Mouse (Mus musculus) heart, adult 8-10 months (tissue): Measurements from ENCODE around the gene Macrod2. TPM values are rescaled to one million over a fixed set of nuclear protein-coding genes. Genes with fewer than 3 reads are reported as not detected.

ENCODE experiments used
- DNase-seq: peaks from one replicate; pipeline ENCODE4 v3.0.0; 2022; ENCODE audit warnings: low spot score
- total RNA-seq, 4 experiments: library from RNA; stranded (reverse); gene quantifications; 2 replicates each; pipeline ENCODE4 v1.2.4; 2022

Macrod2 gene
- total RNA-seq, 4 experiments from 2014 or later: 7.0 to 9.1 (median 8.7) TPM

- DNase-seq: no peak
Observed at GRCm38 (mm10) chr2:141202015-141202364, 806.9 kb downstream of the Macrod2 start.

GRCm38 (mm10) chr2:141211346-141211745 is 816.2 kb downstream of the Macrod2 start:
- DNase-seq: no peak

- no peak for DNase-seq
Observed at GRCm38 (mm10) chr2:141212291-141212690, 817.2 kb downstream of the Macrod2 start.

DNA sequence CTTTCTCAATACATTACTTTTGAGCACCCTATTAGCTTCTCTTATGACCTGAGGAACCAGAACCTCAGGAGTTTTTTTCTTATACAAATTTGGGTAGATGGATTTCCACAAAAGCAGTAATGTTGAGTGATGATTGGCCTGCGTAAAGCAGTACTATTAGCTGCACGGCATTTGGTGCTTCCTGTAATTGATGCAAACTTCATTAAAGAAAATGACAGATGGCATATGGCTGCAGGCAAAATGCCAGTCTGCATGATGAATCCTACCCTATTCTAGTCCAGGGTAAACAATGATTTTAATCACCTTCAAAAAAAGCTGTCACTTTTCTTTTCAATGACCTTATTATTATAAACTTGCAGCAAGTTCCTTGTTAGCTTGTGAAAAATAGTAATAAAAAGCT is 822.4 kb downstream of the Macrod2 start:
- DNase-seq: no peak

GRCm38 (mm10) chr2:141217925-141218324 is 822.8 kb downstream of the Macrod2 start:
- DNase-seq: no peak

- no peak for DNase-seq
Observed at GRCm38 (mm10) chr2:141228809-141229208, 833.7 kb downstream of the Macrod2 start.

DNA sequence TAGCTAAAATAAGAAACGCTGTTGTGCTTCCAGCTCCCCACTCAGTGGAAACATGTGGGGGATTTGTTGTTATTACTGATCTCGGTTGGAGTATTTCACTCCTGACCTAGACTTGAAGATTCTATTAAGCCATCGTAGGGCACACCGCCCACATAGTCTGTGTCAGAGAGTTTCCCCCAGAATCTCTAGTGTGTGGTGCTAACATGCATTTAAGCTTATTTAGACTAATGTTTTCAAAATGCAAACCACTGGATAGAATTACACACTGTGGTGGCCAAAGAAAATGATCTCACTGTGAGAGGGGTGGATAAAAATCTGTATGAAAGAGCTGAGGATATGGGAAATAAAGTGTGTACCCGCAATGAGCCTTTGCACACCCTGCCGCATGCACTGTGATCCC is 834.7 kb downstream of the Macrod2 start:
- DNase-seq: no peak

DNA sequence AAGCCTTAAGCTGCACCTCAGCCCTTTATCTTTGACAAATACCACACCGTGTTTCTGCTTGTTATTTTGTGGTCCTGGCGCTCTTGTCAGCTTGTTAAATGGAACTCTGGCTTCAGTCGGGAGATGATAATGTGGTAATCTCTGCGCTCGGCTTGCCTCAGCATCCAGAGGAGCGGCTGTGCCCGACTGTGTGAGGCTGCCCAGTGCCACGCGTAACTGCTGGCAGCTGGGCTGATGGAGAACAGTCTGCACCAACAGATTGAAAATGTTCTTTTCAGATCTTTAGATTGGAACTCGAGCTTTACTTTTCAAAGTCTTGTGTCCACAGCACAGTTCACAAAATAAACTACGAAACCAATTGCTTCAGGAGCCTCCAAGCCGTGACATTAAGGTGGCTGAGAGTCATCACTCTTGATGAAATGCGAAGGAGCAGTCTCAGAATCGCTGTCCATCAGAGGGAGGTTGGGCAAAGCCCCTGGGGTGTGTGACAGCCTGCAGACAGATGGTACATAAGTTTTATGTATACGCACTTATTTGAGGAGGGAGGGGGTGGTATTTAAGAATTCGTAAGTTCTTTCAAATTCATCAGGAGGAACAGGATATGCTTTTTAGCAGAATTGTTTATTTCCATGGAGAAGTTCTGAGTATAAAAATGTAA is 836.0 kb downstream of the Macrod2 start:
- DNase-seq: no peak

DNA sequence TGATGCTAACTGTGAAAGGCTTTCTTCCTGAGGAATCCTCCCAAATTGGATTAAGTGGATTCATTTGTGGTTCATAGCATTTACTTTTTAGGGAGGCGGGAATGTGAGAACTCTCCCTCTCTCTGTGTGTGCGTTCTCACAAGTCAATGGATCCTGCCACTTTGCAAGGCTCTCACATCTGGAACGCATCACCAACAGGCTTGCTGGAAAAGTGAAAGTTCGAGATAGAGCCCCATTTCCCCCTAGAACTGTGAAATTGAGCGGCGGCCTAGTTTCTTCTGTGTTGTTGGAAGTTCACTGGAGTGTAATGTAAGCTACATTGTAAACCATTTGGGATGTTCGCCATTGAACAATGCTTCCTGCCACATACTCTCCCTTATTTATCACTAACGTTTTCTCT is 839.2 kb downstream of the Macrod2 start:
- no peak for DNase-seq

DNA sequence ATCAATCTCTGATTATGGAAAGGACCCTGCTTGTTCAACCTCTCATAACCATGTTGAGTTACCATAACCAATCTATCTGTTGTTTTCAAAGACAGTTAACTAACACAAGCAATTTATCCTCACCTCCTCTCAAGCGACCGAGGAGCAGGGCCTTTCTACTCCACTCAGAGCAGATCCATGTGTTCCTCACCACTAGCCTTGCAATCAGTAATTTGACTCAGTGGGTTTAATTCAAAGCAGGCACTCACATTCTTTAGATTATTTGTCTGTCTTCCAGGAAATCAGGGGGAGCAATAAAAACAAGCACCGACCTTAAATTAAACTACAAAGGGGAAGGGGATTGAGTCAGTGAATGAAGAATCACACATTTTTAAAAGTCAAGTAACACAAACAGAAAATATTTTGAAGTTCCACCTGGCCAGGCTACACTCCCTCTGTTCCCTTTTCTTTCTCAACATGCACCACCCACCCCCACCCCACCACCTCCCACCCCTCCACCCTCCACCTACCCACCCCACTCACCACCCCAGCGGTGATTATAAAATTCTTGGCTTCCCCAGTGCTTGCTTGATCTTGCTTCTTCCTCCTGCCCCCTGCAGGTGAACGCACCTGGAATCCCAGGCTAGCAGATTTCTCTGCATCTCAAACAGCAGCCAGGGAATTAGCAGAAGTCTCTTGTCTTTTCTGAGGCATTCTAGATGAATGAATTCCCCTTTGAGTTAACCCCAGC is 839.8 kb downstream of the Macrod2 start:
- DNase-seq: no peak

- DNase-seq: no peak
Observed at GRCm38 (mm10) chr2:141247680-141248079, 852.6 kb downstream of the Macrod2 start.

GRCm38 (mm10) chr2:141264582-141264981 is 869.5 kb downstream of the Macrod2 start:
- no peak for DNase-seq

DNA sequence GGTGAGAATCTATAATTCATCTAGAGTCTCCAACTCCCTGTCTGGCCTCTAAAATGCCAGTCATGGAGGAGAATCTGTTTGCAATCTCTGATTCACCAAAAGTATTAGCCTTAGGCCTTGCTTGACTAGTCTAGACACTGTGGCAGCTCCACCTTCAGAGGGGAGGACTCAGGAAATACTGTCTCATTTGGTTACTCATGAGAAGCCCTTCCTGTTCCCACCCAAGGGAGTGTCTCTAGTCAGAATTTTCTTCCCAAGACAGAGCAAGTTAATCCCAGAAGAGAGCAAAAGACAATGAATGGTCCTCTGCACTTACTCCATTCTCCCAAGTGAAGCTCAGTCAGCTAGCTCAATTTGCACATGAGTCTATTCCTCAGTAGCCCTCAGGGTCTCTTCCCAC is 871.5 kb downstream of the Macrod2 start:
- DNase-seq: no peak

GRCm38 (mm10) chr2:141271541-141271940 is 876.4 kb downstream of the Macrod2 start:
- DNase-seq: no peak

DNA sequence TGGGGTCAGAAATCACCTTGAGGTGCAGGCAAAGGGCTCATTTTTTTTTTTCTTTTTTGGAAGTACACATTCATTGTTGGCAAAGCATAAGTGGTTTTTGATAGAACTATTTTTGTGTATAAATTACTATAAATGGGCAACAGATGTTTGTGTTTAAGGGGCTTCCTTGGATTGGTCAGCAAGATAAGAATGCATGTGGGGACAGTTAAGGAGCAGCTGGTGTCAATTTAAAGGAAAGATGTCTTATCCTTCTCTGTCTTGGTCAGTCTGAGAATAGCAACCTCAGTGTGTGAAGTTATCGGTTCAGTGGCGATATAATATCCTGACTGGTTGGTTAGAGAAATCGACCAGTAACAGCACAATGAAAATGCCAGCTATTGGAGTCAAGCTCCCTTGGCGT is 877.9 kb downstream of the Macrod2 start:
- DNase-seq: no peak

DNA sequence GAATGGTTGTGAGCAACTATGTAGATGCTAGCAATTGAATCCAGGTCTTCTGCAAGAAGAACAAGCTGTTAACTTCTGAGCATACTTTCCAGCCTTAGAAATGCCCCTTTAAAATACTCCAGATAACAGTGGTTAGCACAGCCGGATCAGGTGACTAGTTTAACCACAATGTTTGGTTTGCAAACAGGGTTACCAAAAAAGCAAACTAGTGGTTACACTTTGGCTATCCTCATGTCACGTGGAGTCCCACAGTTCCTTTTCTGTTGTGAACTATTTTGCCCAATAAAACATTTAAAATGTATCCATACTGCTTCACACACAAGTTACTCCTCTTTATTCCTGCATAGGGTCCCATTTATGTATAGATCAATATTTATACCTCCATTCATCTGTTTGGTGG is 879.2 kb downstream of the Macrod2 start:
- DNase-seq: no peak

GRCm38 (mm10) chr2:141279130-141279698 is 884.1 kb downstream of the Macrod2 start:
- no peak for DNase-seq

GRCm38 (mm10) chr2:141280817-141281216 is 885.7 kb downstream of the Macrod2 start:
- DNase-seq: no peak

GRCm38 (mm10) chr2:141286110-141286747 is 891.1 kb downstream of the Macrod2 start:
- no peak for DNase-seq

DNA sequence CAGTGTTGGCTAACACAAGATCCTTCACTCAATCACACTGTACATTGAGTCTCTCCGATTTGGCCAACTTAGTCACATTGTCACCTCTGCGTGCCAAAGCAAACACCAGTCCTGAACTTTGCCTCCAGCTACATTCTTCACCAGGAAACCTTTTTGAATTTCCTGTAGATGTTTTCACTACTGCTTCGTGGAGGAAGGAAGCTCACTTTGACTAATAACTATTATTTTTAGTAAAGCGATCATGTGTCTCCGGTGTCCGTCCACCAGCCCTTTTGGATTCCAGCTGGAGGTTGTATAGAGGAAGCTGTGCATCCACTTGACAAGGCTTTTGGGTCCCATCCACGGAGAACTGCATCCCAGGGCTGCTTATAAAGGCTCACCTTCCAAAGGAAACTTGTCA is 893.4 kb downstream of the Macrod2 start:
- peak; percentile 54 for DNase-seq

DNA sequence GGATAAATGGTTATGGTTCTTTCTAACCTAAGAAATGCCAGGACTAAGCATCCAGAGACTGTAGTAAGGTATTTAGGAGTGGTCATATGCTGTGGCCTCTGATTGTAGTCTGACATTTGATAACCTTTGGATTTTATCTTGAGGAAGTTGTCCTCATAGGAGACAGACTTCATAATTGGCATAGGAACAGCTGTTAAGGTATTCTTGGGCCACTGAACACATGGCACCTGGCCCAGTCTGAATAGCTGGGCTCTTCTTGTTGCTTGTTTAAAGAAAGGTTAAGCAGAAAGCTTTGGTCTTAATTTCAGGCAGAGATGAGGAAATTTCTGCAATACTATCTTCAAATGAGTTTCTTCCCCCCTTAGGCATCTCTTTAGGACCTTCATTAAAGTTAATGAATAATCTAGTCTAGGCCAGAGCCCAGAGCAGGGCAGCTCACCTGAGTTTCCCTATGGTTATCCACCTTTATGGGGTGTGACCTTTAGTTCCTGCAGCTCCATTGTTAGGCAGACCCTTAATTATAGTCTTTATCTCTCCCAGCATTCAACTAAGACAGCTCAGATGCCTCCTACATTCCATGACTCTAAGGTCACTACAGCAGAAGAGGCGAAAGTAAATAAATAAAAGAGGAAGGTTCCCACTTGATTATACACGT is 894.1 kb downstream of the Macrod2 start:
- DNase-seq: peak; percentile 16

DNA sequence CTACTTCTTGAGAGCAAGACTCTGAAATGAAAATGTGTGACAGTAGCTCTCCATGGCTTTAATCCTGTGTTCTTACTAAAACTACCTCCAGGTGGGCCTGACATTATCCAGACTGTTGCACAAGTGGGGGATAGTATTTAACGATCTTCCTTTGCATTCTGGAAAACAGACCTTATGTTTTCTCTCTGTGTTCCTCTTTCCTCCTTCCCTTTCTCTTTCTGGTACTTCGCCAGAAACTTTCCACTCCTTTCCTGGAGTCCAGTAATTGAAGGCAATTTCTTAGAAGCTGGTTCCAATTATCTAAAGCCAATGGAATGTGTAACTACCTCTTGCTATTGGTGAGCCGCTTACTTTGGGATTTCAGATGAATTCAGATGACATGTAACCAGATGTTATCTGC is 897.7 kb downstream of the Macrod2 start:
- no peak for DNase-seq
